Mouse (Mus musculus) embryonic facial prominence, embryonic 11.5 days (tissue): ENCODE data around the gene Tns1. TPM values are rescaled to one million over a fixed set of nuclear protein-coding genes. Genes with fewer than 3 reads are reported as not detected.
A peak's percentile ranks its signal among the peaks of the same experiment; 100 is the strongest.

ENCODE experiments used
- ATAC-seq: fragments of 200-750 bp; cut with Nextera tagmentation; replicated peaks from 2 replicates; pipeline ENCODE4 v1.8.0; 2017; ENCODE audit warnings: low read depth; ENCODE audit not compliant: insufficient number of reproducible peaks, low FRiP score, low TSS enrichment
- DNase-seq: peaks from one replicate; pipeline ENCODE4 v3.0.0-alpha.2; 2015; ENCODE audit warnings: low spot score
- H3K27ac ChIP-seq: fragments of 300-500 bp; sonication (generic); replicated peaks from 2 replicates; pipeline ENCODE4 v1.5.1; 2014; ENCODE audit warnings: mild to moderate bottlenecking, low read depth, low read length, control low read depth
- H3K27me3 ChIP-seq: fragments of 300-500 bp; sonication (generic); 2 replicates; pipeline ENCODE4 v1.6.1; 2014; ENCODE audit warnings: mild to moderate bottlenecking, low read length, moderate library complexity, mixed read lengths; ENCODE audit not compliant: control insufficient read depth, insufficient read depth
- H3K36me3 ChIP-seq: fragments of 300-500 bp; sonication (generic); replicated peaks from 2 replicates; pipeline ENCODE4 v1.6.1; 2014; ENCODE audit warnings: low read depth, mild to moderate bottlenecking, low read length, moderate library complexity, mixed read lengths; ENCODE audit not compliant: control insufficient read depth, insufficient read depth
- H3K4me1 ChIP-seq: fragments of 300-500 bp; sonication (generic); 2 replicates; pipeline ENCODE4 v1.6.1; 2014; ENCODE audit warnings: low read length, mixed read lengths; ENCODE audit not compliant: control insufficient read depth, insufficient read depth
- H3K4me2 ChIP-seq: fragments of 300-500 bp; sonication (generic); 2 replicates; pipeline ENCODE4 v1.6.1; 2014; ENCODE audit warnings: low read depth, mild to moderate bottlenecking, control low read depth, low read length, moderate library complexity
- H3K4me3 ChIP-seq: fragments of 300-500 bp; sonication (generic); 2 replicates; pipeline ENCODE4 v1.5.1; 2014; ENCODE audit warnings: low read depth, low read length, control low read depth
- H3K9ac ChIP-seq: fragments of 300-500 bp; sonication (generic); replicated peaks from 2 replicates; pipeline ENCODE4 v1.6.1; 2014; ENCODE audit warnings: mild to moderate bottlenecking, control low read depth, low read length
- H3K9me3 ChIP-seq: fragments of 300-500 bp; sonication (generic); replicated peaks from 2 replicates; pipeline ENCODE4 v1.6.1; 2016; ENCODE audit warnings: mild to moderate bottlenecking, low read length, inconsistent platforms, mixed read lengths; ENCODE audit not compliant: control insufficient read depth
- WGBS: fragments of 180-500 bp; shearing (Covaris S2); extraction: QIAGEN DNeasy Blood & Tissue Kit; methylation state at CpG from one replicate; pipeline ENCODE4 v1.1.7; 2014; 5-methylcytosine and 5-hydroxymethylcytosine counted together
- polyA plus RNA-seq: library from polyadenylated mRNA; unstranded; fragments of >200 nt; fragmentation: Nextera tagmentation; extraction: Ambion mirVana; gene quantifications from 2 replicates; pipeline ENCODE4 v1.2.1, GENCODE M21; 2014

Tns1 gene
- polyA plus RNA-seq, 1 experiment from 2014 or later, result 21.6 TPM

- Histone ChIP-seq H3K9ac (no peak overlapping the region), H3K4me1 (no peaks in the 10 kb centered on the region), H3K27me3 (no peaks in the 10 kb centered on the region), H3K27ac (no peak overlapping the region), H3K9me3 (no peaks in the 10 kb centered on the region), H3K4me2 (no peak overlapping the region), H3K4me3 (no peak overlapping the region), H3K36me3 (no peaks in the 10 kb centered on the region; the same call in 1 of the 2 replicates)
- DNase-seq, result no peak
- no peak for ATAC-seq
- 83% methylated on average over 7 of the region's 7 CpGs for WGBS
These were observed 131.0 kb downstream of the Tns1 start for GRCm38 (mm10) chr1:73993279-73993678.

GRCm38 (mm10) chr1:73992201-73992938, 131.9 kb downstream of the Tns1 start:
- ATAC-seq (no peak), DNase-seq (no peak)
- H3K9ac ChIP-seq, result no peak overlapping the region
- no peak overlapping the region for H3K4me3 ChIP-seq
- no peaks in the 10 kb centered on the region for H3K9me3 ChIP-seq
- no peak overlapping the region for H3K27ac ChIP-seq
- H3K4me1 ChIP-seq, result no peaks in the 10 kb centered on the region
- no peak overlapping the region for H3K4me2 ChIP-seq
- 52% methylated on average over 5 of the region's 5 CpGs for WGBS
- no peaks in the 10 kb centered on the region; the same call in 1 of the 2 replicates for H3K36me3 ChIP-seq
- no peaks in the 10 kb centered on the region for H3K27me3 ChIP-seq

- Histone ChIP-seq H3K9me3 (no peaks in the 10 kb centered on the region), H3K4me2 (no peak overlapping the region), H3K4me3 (no peak overlapping the region), H3K4me1 (no peaks in the 10 kb centered on the region), H3K27me3 (no peaks in the 10 kb centered on the region), H3K9ac (no peak overlapping the region), H3K27ac (no peak overlapping the region), H3K36me3 (no peaks in the 10 kb centered on the region; the same call in 1 of the 2 replicates)
- no peak for ATAC-seq
- 83% methylated on average over 7 of the region's 7 CpGs for WGBS
- no peak for DNase-seq
These were observed 133.0 kb downstream of the Tns1 start for GRCm38 (mm10) chr1:73991226-73991625.

GRCm38 (mm10) chr1:73990024-73990423, 134.2 kb downstream of the Tns1 start:
- H3K36me3 ChIP-seq, result no peaks in the 10 kb centered on the region; the same call in 1 of the 2 replicates
- ATAC-seq (no peak), DNase-seq (no peak)
- no peaks in the 10 kb centered on the region for H3K4me1 ChIP-seq
- no peak overlapping the region for H3K9ac ChIP-seq
- H3K9me3 ChIP-seq, result no peaks in the 10 kb centered on the region
- WGBS, result 86% methylated on average over 3 of the region's 3 CpGs
- H3K27ac ChIP-seq, result no peak overlapping the region
- H3K4me3 ChIP-seq, result no peak overlapping the region
- H3K27me3 ChIP-seq, result no peaks in the 10 kb centered on the region
- H3K4me2 ChIP-seq, result no peak overlapping the region

- H3K9ac ChIP-seq, result no peak overlapping the region
- DNase-seq (no peak), ATAC-seq (no peak)
- 59% methylated on average over 7 of the region's 9 CpGs for WGBS
- H3K4me2 ChIP-seq, result no peak overlapping the region
- peaks cover 2% of the 10 kb centered on the region; the same call in 1 of the 2 replicates for H3K36me3 ChIP-seq
- H3K27ac ChIP-seq, result no peak overlapping the region
- H3K4me1 ChIP-seq, result no peaks in the 10 kb centered on the region
- no peaks in the 10 kb centered on the region for H3K9me3 ChIP-seq
- no peak overlapping the region for H3K4me3 ChIP-seq
- no peaks in the 10 kb centered on the region for H3K27me3 ChIP-seq
These were observed 136.5 kb downstream of the Tns1 start for GRCm38 (mm10) chr1:73987705-73988201.

DNA sequence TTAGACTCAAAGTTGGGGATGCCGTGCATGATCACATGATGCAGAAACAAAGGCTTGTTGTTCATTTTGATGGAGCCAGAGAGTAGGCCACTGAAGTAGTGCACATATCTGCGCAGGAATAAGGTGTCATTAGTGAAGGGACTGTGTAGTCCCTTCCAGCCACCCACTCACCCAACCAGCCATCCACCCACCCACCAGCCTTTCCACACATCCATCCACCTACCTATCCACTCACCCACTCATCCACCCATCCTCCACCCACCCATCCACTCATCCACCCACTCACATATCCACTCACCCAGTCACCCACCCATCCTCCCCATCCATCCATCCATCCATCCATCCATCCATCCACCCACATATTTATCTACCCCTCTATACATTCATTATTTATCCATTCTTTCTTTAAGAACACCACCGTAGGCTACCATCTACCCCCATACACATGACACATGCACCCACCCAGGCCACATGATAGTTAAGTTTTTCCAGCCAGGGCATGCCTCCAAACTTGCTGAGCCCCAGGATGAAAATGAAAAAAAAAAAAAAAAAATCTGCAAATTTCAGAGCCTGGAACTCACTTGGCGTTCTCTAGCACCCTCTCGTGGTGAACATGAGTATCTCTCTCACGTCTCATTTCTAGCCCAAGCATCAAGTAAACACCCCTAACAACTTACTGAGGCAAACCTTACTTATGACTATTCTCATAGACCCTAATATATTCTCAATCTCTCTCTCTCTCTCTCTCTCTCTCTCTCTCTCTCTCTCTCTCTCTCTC, 137.8 kb downstream of the Tns1 start:
- peaks cover 3% of the 10 kb centered on the region; the same call in 1 of the 2 replicates for H3K36me3 ChIP-seq
- DNase-seq (peak; percentile 80), ATAC-seq (peak; percentile 61; the same call in 1 of the 2 replicates)
- no peak overlapping the region for H3K27ac ChIP-seq
- 44% methylated on average over 6 of the region's 6 CpGs for WGBS
- no peak overlapping the region for H3K4me2 ChIP-seq
- no peaks in the 10 kb centered on the region for H3K27me3 ChIP-seq
- no peak overlapping the region for H3K9ac ChIP-seq
- H3K9me3 ChIP-seq, result no peaks in the 10 kb centered on the region
- H3K4me1 ChIP-seq, result no peaks in the 10 kb centered on the region
- no peak overlapping the region for H3K4me3 ChIP-seq

- Histone ChIP-seq H3K9ac (no peak overlapping the region), H3K27ac (no peak overlapping the region), H3K4me1 (no peaks in the 10 kb centered on the region), H3K4me3 (no peak overlapping the region), H3K27me3 (no peaks in the 10 kb centered on the region), H3K36me3 (peaks cover 3% of the 10 kb centered on the region; the same call in 1 of the 2 replicates), H3K9me3 (no peaks in the 10 kb centered on the region), H3K4me2 (no peak overlapping the region)
- WGBS, result 72% methylated on average over 4 of the region's 4 CpGs
- ATAC-seq (no peak), DNase-seq (no peak)
These were observed 138.6 kb downstream of the Tns1 start for GRCm38 (mm10) chr1:73985611-73986010.

DNA sequence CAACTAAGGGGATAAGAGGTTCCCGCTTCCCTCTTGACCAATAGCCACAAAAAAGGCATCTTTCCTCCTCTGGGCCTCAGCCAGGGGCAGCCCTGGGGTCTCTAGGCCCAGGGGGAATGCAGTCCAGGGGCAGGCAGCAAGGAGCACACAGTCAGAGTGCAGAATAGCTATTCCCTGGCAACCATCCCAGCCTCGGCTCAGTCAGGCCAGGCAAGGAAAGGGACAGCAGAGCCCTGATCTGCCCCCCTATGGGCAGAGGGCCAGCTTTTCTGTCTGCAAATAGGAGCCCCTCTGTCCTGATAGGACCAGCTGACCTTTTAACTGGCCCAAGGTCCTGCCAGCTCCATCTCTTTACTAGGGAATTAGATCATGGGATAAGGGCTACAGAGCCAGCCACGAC, 145.0 kb downstream of the Tns1 start:
- H3K4me3 ChIP-seq, result no peak overlapping the region
- ATAC-seq (no peak), DNase-seq (no peak)
- no peaks in the 10 kb centered on the region for H3K27me3 ChIP-seq
- H3K9me3 ChIP-seq, result no peaks in the 10 kb centered on the region
- H3K4me1 ChIP-seq, result no peaks in the 10 kb centered on the region
- H3K4me2 ChIP-seq, result no peak overlapping the region
- H3K36me3 ChIP-seq, result peaks cover 3% of the 10 kb centered on the region; the same call in 1 of the 2 replicates
- H3K9ac ChIP-seq, result no peak overlapping the region
- H3K27ac ChIP-seq, result no peak overlapping the region
- 77% methylated on average over 3 of the region's 3 CpGs for WGBS
